Mouse (Mus musculus): Measurements from ENCODE around the gene P2rx3. TPM values are rescaled to one million over a fixed set of nuclear protein-coding genes. Genes with fewer than 3 reads are reported as not detected.

The P2rx3 gene
- polyA plus RNA-seq, 1 experiment from 2014 or later = 0.44 TPM

DNA sequence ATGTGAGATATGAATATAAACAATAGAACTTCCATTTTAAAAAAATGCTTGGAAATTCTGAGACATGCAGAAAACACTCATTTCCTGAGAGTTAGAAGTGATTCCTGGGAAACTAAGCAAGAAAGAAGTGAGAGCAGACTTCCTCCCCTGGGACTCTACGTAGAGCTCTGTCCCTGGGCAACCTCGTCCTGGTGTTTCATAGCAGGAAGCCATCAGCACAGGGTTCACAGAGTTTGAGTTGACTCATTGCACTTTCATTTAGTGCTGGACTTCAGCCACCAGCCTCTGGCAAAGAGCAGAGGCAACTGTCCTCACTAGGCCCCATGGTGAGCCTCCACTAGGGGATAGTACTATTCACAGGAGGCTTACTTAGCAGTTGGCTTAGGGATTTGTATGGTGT is 76.0 kb downstream of the P2rx3 start:
- H3K36me3 ChIP-seq (ENCODE audit: control insufficient read depth, insufficient read depth, low read length) = peaks cover 6% of the 10 kb centered on the region; the same call in 1 of the 2 replicates
- H3K4me3 ChIP-seq (ENCODE audit: low read depth, low read length) = no peak overlapping the region
- H3K27me3 ChIP-seq (ENCODE audit: control insufficient read depth, insufficient read depth, low read length) = no peaks in the 10 kb centered on the region
- no peak overlapping the region for H3K9ac ChIP-seq (ENCODE audit: low read depth, low read length)
- 62% methylated on average over 2 of the region's 2 CpGs for WGBS (ENCODE audit: insufficient replicate concordance)
- H3K27ac ChIP-seq (ENCODE audit: low read depth, low read length) = no peak overlapping the region
- no peak overlapping the region for H3K4me2 ChIP-seq
- H3K4me1 ChIP-seq (ENCODE audit: control insufficient read depth, insufficient read depth, low read length) = no peaks in the 10 kb centered on the region
- no peak for ATAC-seq (replicated peaks; ENCODE audit: insufficient number of reproducible peaks, low FRiP score, low TSS enrichment)
- no peaks in the 10 kb centered on the region for H3K9me3 ChIP-seq (replicated peaks; ENCODE audit: control insufficient read depth, low read length)

DNA sequence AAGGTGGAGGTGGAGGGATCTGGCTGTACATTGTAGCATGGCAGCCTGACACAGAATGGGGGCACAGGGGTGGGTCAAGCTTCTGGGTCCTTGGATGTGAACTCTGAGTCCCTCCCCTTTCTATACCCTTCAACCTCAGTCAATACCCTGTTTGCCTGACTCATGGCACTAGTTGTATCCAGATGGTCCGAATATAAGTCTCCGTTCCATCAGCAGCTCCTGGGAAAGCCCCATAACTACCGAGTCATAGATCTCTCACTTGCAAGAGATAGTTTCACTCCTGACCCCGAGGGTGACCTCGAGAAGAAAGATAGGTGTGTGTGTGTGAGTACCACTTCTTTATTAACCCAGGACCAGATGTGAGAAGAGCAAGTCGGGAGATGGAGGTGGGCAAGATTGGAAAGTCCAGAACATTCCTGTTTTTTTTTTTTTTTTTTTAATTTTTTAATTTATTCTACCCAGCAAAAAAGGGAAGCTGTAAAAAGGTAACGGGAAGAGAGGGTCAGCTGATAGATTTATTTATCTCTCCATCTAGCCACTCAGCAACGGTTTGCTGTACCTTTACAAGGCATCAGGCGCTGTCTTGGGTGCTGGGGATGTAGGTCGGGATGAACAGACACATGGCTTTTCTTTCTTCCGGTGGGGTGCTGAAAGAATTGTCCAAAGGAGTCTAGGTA is 78.5 kb downstream of the P2rx3 start:
- no peaks in the 10 kb centered on the region for H3K27me3 ChIP-seq (ENCODE audit: control insufficient read depth, insufficient read depth, low read length)
- no peak overlapping the region for H3K4me3 ChIP-seq (ENCODE audit: low read depth, low read length)
- H3K9ac ChIP-seq (ENCODE audit: low read depth, low read length) = no peak overlapping the region
- H3K9me3 ChIP-seq (replicated peaks; ENCODE audit: control insufficient read depth, low read length) = no peaks in the 10 kb centered on the region
- H3K4me1 ChIP-seq (ENCODE audit: control insufficient read depth, insufficient read depth, low read length) = no peaks in the 10 kb centered on the region
- H3K4me2 ChIP-seq = no peak overlapping the region
- peaks cover 11% of the 10 kb centered on the region; the same call in 1 of the 2 replicates for H3K36me3 ChIP-seq (ENCODE audit: control insufficient read depth, insufficient read depth, low read length)
- ATAC-seq (replicated peaks; ENCODE audit: insufficient number of reproducible peaks, low FRiP score, low TSS enrichment) = no peak
- H3K27ac ChIP-seq (ENCODE audit: low read depth, low read length) = no peak overlapping the region
- WGBS (ENCODE audit: insufficient replicate concordance) = 88% methylated on average over 11 of the region's 11 CpGs

DNA sequence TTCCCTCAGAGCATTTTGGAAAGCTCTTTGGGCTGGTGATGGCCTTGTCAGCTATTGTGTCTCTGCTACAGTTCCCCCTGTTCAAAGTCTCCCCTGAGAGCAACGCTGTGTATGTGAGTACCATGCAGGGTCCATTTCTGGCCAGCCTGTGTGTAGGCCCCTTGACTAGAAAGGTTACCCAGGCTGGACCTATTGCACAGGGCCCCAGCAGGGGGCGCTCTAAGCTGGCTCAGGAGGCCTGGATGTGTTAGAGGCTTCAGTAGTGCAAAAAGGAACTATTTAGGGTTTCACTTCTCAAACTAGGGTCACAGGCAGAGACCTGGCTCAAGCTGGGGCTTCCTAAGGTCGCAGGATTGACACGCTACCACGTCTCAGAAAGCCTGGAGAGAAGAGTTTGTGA is 81.0 kb downstream of the P2rx3 start:
- 61% methylated on average over 5 of the region's 5 CpGs for WGBS (ENCODE audit: insufficient replicate concordance)
- peaks cover 11% of the 10 kb centered on the region; the same call in 1 of the 2 replicates for H3K36me3 ChIP-seq (ENCODE audit: control insufficient read depth, insufficient read depth, low read length)
- no peak; the same call in 1 of the 2 replicates for ATAC-seq (replicated peaks; ENCODE audit: insufficient number of reproducible peaks, low FRiP score, low TSS enrichment)

DNA sequence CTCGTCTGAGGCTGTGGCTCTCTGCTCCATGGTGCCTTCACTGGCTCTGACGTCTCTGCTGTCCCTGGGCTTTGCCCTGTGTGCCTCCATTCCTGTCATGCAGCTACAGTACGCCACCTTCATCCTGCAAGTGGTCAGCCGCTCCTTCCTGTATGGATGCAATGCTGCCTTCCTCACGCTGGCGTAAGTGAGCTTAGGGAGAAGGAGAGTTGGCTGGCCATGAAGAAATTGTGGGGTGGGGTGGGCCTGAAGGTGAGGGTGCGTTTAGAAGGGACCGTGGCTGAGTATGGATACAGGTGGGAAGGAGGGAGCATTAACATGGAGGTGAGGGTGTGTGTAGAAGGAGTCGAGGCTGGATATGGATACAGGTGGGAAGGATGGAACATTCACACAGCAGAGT is 81.8 kb downstream of the P2rx3 start:
- no peak overlapping the region for H3K4me3 ChIP-seq (ENCODE audit: low read depth, low read length)
- WGBS (ENCODE audit: insufficient replicate concordance) = 88% methylated on average over 9 of the region's 9 CpGs
- ATAC-seq (replicated peaks; ENCODE audit: insufficient number of reproducible peaks, low FRiP score, low TSS enrichment) = no peak
- H3K4me2 ChIP-seq = no peak overlapping the region
- peaks cover 16% of the 10 kb centered on the region for H3K36me3 ChIP-seq (ENCODE audit: control insufficient read depth, insufficient read depth, low read length)
- no peaks in the 10 kb centered on the region for H3K27me3 ChIP-seq (ENCODE audit: control insufficient read depth, insufficient read depth, low read length)
- no peaks in the 10 kb centered on the region for H3K9me3 ChIP-seq (replicated peaks; ENCODE audit: control insufficient read depth, low read length)
- H3K27ac ChIP-seq (ENCODE audit: low read depth, low read length) = no peak overlapping the region
- H3K9ac ChIP-seq (ENCODE audit: low read depth, low read length) = no peak overlapping the region
- no peaks in the 10 kb centered on the region for H3K4me1 ChIP-seq (ENCODE audit: control insufficient read depth, insufficient read depth, low read length)

More for the DNA sequence above, 81.0 kb downstream of the P2rx3 start:
- Histone ChIP-seq H3K9me3 (replicated peaks; ENCODE audit: control insufficient read depth, low read length) (no peaks in the 10 kb centered on the region), H3K4me3 (ENCODE audit: low read depth, low read length) (no peak overlapping the region), H3K27ac (ENCODE audit: low read depth, low read length) (no peak overlapping the region), H3K4me2 (no peak overlapping the region), H3K4me1 (ENCODE audit: control insufficient read depth, insufficient read depth, low read length) (no peaks in the 10 kb centered on the region), H3K27me3 (ENCODE audit: control insufficient read depth, insufficient read depth, low read length) (no peaks in the 10 kb centered on the region), H3K9ac (ENCODE audit: low read depth, low read length) (no peak overlapping the region)

DNA sequence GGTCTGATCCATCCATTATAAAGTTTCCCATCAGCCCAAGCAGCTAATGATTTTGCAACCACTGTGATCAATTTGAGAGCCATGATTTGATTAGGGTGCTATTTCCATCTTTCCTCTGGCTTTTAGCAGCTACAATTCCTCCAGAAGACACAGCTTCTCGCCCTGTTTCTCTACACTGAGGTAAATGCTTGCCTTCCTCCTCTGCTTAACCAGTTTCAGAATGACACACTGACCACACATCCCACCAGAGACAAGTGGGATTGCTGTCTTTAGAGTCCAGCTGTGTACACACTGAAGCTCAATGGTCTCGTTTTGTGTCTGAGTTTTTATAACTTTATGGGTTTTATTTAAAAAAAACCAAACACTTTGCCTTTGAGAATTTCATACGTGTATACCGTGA is 84.6 kb downstream of the P2rx3 start:
- 83% methylated on average over 4 of the region's 4 CpGs for WGBS (ENCODE audit: insufficient replicate concordance)
- Histone ChIP-seq H3K4me1 (ENCODE audit: control insufficient read depth, insufficient read depth, low read length) (no peaks in the 10 kb centered on the region), H3K27ac (ENCODE audit: low read depth, low read length) (no peak overlapping the region), H3K27me3 (ENCODE audit: control insufficient read depth, insufficient read depth, low read length) (no peaks in the 10 kb centered on the region), H3K4me3 (ENCODE audit: low read depth, low read length) (no peak overlapping the region), H3K4me2 (no peak overlapping the region), H3K9ac (ENCODE audit: low read depth, low read length) (no peak overlapping the region), H3K36me3 (ENCODE audit: control insufficient read depth, insufficient read depth, low read length) (peaks cover 26% of the 10 kb centered on the region), H3K9me3 (replicated peaks; ENCODE audit: control insufficient read depth, low read length) (no peaks in the 10 kb centered on the region)
- no peak for ATAC-seq (replicated peaks; ENCODE audit: insufficient number of reproducible peaks, low FRiP score, low TSS enrichment)

DNA sequence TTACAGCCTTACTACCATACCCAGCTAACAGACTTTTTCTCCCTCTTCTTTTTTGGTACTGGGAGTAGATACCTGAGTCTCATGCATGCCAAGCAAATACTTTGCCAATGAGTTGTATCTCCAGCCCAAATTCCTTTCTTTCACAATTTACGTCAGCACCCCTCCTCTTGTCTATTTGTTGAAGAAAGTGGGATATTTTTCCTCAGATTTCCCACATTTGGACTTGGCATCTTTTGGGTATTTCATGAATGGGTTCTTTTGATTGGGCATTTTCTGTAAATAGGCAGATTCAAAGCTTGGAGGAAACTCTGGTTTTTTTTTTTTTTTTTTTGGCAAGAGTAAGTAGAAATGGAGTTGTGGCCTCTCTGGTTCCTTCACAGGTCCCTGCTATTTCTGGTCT is 85.0 kb downstream of the P2rx3 start:
- ATAC-seq (replicated peaks; ENCODE audit: insufficient number of reproducible peaks, low FRiP score, low TSS enrichment) = no peak
- WGBS (ENCODE audit: insufficient replicate concordance) = 92% methylated on average over 1 of the region's 1 CpGs
- no peaks in the 10 kb centered on the region for H3K9me3 ChIP-seq (replicated peaks; ENCODE audit: control insufficient read depth, low read length)
- H3K27ac ChIP-seq (ENCODE audit: low read depth, low read length) = no peak overlapping the region
- H3K36me3 ChIP-seq (ENCODE audit: control insufficient read depth, insufficient read depth, low read length) = peaks cover 27% of the 10 kb centered on the region
- no peak overlapping the region for H3K4me2 ChIP-seq
- no peak overlapping the region for H3K4me3 ChIP-seq (ENCODE audit: low read depth, low read length)
- H3K9ac ChIP-seq (ENCODE audit: low read depth, low read length) = no peak overlapping the region
- H3K27me3 ChIP-seq (ENCODE audit: control insufficient read depth, insufficient read depth, low read length) = no peaks in the 10 kb centered on the region
- no peaks in the 10 kb centered on the region for H3K4me1 ChIP-seq (ENCODE audit: control insufficient read depth, insufficient read depth, low read length)

GRCm38 (mm10) chr2:84951027-84951426 is 86.2 kb downstream of the P2rx3 start:
- no peak overlapping the region for H3K9ac ChIP-seq (ENCODE audit: low read depth, low read length)
- H3K9me3 ChIP-seq (replicated peaks; ENCODE audit: control insufficient read depth, low read length) = no peaks in the 10 kb centered on the region
- ATAC-seq (replicated peaks; ENCODE audit: insufficient number of reproducible peaks, low FRiP score, low TSS enrichment) = no peak
- no peaks in the 10 kb centered on the region for H3K4me1 ChIP-seq (ENCODE audit: control insufficient read depth, insufficient read depth, low read length)
- no peak overlapping the region for H3K4me2 ChIP-seq
- H3K36me3 ChIP-seq (ENCODE audit: control insufficient read depth, insufficient read depth, low read length) = peaks cover 31% of the 10 kb centered on the region
- no peak overlapping the region for H3K27ac ChIP-seq (ENCODE audit: low read depth, low read length)
- no peak overlapping the region for H3K4me3 ChIP-seq (ENCODE audit: low read depth, low read length)
- WGBS (ENCODE audit: insufficient replicate concordance) = 77% methylated on average over 8 of the region's 8 CpGs
- no peaks in the 10 kb centered on the region for H3K27me3 ChIP-seq (ENCODE audit: control insufficient read depth, insufficient read depth, low read length)

GRCm38 (mm10) chr2:84948721-84949120 is 88.5 kb downstream of the P2rx3 start:
- 95% methylated on average over 2 of the region's 2 CpGs for WGBS (ENCODE audit: insufficient replicate concordance)
- Histone ChIP-seq H3K9me3 (replicated peaks; ENCODE audit: control insufficient read depth, low read length) (no peaks in the 10 kb centered on the region), H3K27ac (ENCODE audit: low read depth, low read length) (no peak overlapping the region), H3K4me2 (no peak overlapping the region), H3K4me3 (ENCODE audit: low read depth, low read length) (no peak overlapping the region), H3K4me1 (ENCODE audit: control insufficient read depth, insufficient read depth, low read length) (no peaks in the 10 kb centered on the region), H3K27me3 (ENCODE audit: control insufficient read depth, insufficient read depth, low read length) (no peaks in the 10 kb centered on the region), H3K9ac (ENCODE audit: low read depth, low read length) (no peak overlapping the region), H3K36me3 (ENCODE audit: control insufficient read depth, insufficient read depth, low read length) (peaks cover 31% of the 10 kb centered on the region)
- no peak for ATAC-seq (replicated peaks; ENCODE audit: insufficient number of reproducible peaks, low FRiP score, low TSS enrichment)

All from heart, embryonic 11.5 days (tissue).